Mouse (Mus musculus) stomach, embryonic 14.5 days (tissue): ENCODE measurements around the gene Mbtd1. TPM values are rescaled to one million over a fixed set of nuclear protein-coding genes. Genes with fewer than 3 reads are reported as not detected.

Source experiments
- ATAC-seq: fragments of 200-750 bp; cut with Nextera tagmentation; 2 replicates; pipeline ENCODE4 v1.8.0; 2017; ENCODE audit warnings: low read depth, moderate TSS enrichment; ENCODE audit not compliant: insufficient number of reproducible peaks, insufficient read depth, low FRiP score
- H3K27ac ChIP-seq: fragments of 300-500 bp; sonication (generic); 2 replicates; pipeline ENCODE4 v1.5.1; 2014; ENCODE audit warnings: mild to moderate bottlenecking, low read length, moderate library complexity, mixed read lengths
- H3K27me3 ChIP-seq: fragments of 300-500 bp; sonication (generic); 2 replicates; pipeline ENCODE4 v1.6.1; 2014; ENCODE audit warnings: low read length, control low read depth, mixed read lengths; ENCODE audit not compliant: control insufficient read depth, insufficient read depth
- H3K36me3 ChIP-seq: fragments of 300-500 bp; sonication (generic); 2 replicates; pipeline ENCODE4 v1.6.1; 2014; ENCODE audit warnings: mild to moderate bottlenecking, control low read depth, low read length, moderate library complexity, mixed read lengths; ENCODE audit not compliant: control insufficient read depth, insufficient read depth
- H3K4me1 ChIP-seq: fragments of 300-500 bp; sonication (generic); 2 replicates; pipeline ENCODE4 v1.6.1; 2014; ENCODE audit warnings: low read length, control low read depth, mixed read lengths; ENCODE audit not compliant: control insufficient read depth, insufficient read depth
- H3K4me2 ChIP-seq: fragments of 300-500 bp; sonication (generic); replicated peaks from 2 replicates; pipeline ENCODE4 v1.6.1; 2014; ENCODE audit warnings: low read depth, low read length, control low read depth
- H3K4me3 ChIP-seq: fragments of 300-500 bp; sonication (generic); 2 replicates; pipeline ENCODE4 v1.5.1; 2014; ENCODE audit warnings: low read depth, low read length, control low read depth
- H3K9ac ChIP-seq: fragments of 300-500 bp; sonication (generic); replicated peaks from 2 replicates; pipeline ENCODE4 v1.6.1; 2014; ENCODE audit warnings: low read depth, mild to moderate bottlenecking, control low read depth, low read length, moderate library complexity, mixed read lengths
- H3K9me3 ChIP-seq: fragments of 300-500 bp; sonication (generic); 2 replicates; pipeline ENCODE4 v1.6.1; 2016; ENCODE audit warnings: low read depth, low read length, control low read depth; ENCODE audit not compliant: control insufficient read depth
- WGBS: fragments of 180-500 bp; shearing (Covaris S2); extraction: QIAGEN DNeasy Blood & Tissue Kit; methylation state at CpG from one replicate; pipeline ENCODE4 v1.1.7; 2014; 5-methylcytosine and 5-hydroxymethylcytosine counted together
- polyA plus RNA-seq: library from polyadenylated mRNA; unstranded; fragments of >200 nt; fragmentation: Nextera tagmentation; extraction: Ambion mirVana; gene quantifications from 2 replicates; pipeline ENCODE4 v1.2.1, GENCODE M21; 2014

The Mbtd1 gene
- polyA plus RNA-seq, 1 experiment from 2014 or later = 31.1 TPM

DNA sequence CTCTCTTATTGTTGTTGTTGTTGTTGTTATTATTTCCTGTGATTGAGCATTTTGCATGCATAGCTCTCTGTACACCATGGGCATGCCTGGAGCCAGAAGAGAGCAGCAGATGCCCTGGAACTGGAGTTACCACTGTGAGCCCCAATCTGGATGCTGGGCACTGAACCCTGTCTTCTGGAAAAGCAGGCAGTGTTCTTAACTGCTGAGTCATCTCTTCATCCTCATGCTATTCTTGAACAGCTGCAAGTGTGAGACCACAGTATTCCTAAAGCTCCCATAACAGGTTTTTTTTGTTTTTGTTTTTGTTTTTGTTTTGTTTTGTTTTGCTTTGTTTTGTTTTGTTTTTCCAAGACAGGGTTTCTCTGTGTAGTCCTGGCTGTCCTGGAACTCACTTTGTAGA, 100.6 kb downstream of the Mbtd1 start:
- Histone ChIP-seq H3K4me3 (no peak overlapping the region), H3K9ac (no peak overlapping the region), H3K36me3 (no peaks in the 10 kb centered on the region), H3K4me2 (no peak overlapping the region), H3K27me3 (no peaks in the 10 kb centered on the region), H3K9me3 (no peaks in the 10 kb centered on the region), H3K4me1 (no peaks in the 10 kb centered on the region), H3K27ac (no peak overlapping the region)
- no peak for ATAC-seq

DNA sequence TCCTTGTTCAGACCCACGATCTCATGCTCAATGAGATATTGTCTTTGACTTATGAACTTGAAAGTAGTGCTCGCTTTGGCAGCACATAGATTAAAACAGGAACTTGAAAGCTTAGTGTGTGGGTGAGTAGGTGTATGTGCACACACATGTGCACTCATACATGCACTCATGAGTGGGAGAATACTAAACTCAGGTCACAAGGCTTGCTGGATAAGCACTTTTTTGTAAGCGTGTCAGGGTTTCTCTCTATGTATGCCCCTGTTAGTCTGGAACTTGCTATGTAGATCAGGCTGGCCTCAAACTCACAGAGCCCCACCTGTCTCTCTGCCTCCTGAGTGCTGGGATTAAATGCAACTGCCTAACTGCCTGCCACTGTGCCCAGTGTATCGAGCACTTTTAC, 101.4 kb downstream of the Mbtd1 start:
- Histone ChIP-seq H3K4me1 (no peaks in the 10 kb centered on the region), H3K27me3 (no peaks in the 10 kb centered on the region), H3K4me2 (no peak overlapping the region), H3K9me3 (no peaks in the 10 kb centered on the region), H3K27ac (0 out of 2 replicates have a peak overlapping the region, but pooled peaks have one; percentile 52), H3K4me3 (no peak overlapping the region), H3K9ac (no peak overlapping the region), H3K36me3 (no peaks in the 10 kb centered on the region)
- 92% methylated on average over 4 of the region's 4 CpGs for WGBS
- no peak for ATAC-seq

DNA sequence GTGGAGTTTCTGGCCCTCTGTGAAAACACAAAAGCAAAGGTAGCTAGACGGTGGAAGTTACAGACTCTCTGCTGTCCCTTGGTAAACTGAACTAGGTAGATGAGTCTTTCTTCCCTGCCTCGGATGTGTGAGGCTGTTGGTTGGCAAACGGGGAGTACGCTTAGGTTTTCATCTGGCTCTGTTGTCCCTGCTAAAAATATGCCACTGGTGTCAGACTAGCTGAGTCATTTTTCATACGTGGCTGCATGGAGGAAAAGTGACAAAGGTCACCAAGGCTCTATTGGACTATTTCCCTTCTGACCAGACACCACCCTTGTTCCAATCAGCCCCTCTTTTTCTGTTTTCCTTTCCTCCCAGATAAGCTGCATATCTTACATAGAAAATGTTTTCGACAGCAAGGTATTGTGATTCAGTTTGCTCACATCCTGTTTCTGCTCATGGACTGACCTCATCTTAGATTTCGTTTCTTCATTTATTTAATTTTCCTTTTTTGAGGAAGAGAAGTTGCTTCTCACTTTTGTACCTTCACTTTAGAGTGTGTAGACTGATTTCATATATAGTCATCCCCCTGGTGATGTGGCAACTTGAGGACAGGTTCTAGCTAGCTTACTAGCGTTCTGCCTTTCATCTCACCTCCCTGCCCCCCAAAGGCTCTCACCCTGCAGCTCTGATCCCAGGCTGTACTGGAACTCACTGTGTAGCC, 102.1 kb downstream of the Mbtd1 start:
- H3K9me3 ChIP-seq = no peaks in the 10 kb centered on the region
- 62% methylated on average over 8 of the region's 8 CpGs for WGBS
- H3K9ac ChIP-seq = no peak overlapping the region
- no peak for ATAC-seq
- no peak overlapping the region for H3K4me3 ChIP-seq
- peak overlapping the region; percentile 56 for H3K27ac ChIP-seq
- no peak overlapping the region for H3K4me2 ChIP-seq
- H3K27me3 ChIP-seq = no peaks in the 10 kb centered on the region
- no peaks in the 10 kb centered on the region for H3K36me3 ChIP-seq
- H3K4me1 ChIP-seq = no peaks in the 10 kb centered on the region

DNA sequence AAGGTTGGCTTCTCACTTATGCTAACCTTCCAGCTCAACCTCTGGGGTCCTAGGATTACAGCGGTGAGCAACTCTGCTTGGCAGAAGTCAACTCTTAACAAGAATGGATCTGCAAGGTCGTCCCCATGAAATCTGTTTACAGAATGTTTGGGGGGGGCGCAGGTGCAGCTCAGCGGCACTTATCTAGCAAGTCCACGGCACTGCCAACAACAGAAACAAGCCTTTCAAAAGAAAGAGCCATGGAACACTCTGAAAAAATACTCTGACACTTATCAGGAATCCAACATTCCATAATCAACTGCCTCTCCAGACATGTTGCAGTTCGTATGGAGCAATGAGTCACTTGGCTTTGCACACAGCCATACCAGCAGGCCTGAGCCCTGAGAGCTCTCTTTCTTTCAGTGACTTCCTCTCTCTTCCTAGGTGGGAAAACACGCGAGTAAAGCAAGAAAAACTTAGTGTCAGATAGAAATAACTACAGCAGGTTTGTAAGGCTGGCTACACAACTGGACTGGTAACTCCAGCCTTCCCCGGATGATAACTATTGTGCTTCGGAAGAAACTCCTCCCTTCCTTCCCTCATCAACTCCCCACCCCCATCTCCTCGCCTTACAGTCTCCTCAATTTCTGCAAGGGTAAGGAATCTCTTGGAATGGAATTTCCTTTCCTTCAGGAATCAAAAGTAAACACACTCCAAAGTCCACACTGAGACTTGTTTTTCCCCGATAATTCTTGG, 102.8 kb downstream of the Mbtd1 start:
- Histone ChIP-seq H3K4me3 (no peak overlapping the region), H3K9ac (no peak overlapping the region), H3K27me3 (no peaks in the 10 kb centered on the region), H3K4me1 (no peaks in the 10 kb centered on the region), H3K27ac (peak overlapping the region; percentile 56), H3K9me3 (no peaks in the 10 kb centered on the region), H3K4me2 (no peak overlapping the region), H3K36me3 (no peaks in the 10 kb centered on the region)
- 46% methylated on average over 12 of the region's 12 CpGs for WGBS
- ATAC-seq = no peak

DNA sequence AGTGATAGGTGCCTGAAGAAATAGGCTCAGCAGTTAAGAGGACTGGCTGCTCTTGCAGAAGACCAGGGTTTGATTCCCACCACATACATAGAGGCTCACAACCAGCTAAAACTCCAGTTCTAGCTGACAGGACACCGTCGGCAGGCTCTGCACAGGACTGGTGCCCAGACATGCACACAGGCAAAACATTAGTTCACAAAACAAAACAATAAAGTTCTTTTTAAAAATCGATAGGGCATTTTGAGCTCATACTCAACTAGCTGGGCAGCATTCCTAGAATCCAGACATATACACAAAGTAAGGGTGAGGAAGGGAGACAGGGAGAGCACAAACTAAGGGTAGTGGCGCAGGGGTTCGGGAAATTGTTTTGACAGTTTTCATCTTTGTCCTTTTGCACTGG, 108.9 kb downstream of the Mbtd1 start:
- WGBS = 48% methylated on average over 5 of the region's 5 CpGs
- peaks cover 14% of the 10 kb centered on the region for H3K4me1 ChIP-seq
- peak overlapping the region; percentile 82 for H3K4me2 ChIP-seq
- H3K9me3 ChIP-seq = no peaks in the 10 kb centered on the region
- peak overlapping the region; percentile 98; the same call in 1 of the 2 replicates for H3K27ac ChIP-seq
- ATAC-seq = no peak
- no peaks in the 10 kb centered on the region for H3K27me3 ChIP-seq
- H3K4me3 ChIP-seq = peak overlapping the region; percentile 91
- 0 out of 2 replicates have a peak overlapping the region, but pooled peaks have one; percentile 53 for H3K9ac ChIP-seq
- no peaks in the 10 kb centered on the region for H3K36me3 ChIP-seq

DNA sequence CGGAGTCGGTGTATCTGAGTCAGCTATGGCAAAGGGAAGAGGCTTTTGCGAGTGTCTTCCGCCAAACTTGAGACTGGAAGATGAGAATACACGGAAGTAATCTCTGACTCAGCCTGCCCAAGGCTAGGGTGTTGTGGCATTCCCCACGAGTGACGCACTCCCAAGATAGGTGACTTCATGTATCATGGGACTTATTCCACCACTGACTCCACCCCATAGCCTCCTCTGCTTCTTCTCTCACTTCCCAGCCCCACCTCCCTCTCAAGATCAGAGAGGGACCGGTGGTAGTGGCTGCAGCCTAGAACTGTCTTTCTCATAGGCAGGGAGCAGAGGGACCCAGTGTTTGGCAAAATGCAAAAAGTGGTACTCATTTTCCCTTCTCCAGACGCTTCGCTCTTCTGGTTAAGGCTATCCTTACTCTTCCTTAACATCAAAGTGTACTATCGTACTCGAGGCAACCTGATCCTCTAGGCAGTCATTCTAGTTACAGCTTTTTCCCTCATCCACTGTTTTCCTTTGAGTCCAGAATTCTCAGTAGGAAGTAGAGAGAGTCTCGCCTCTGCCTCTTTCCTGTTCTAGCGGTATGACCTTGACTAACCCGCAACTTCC, 109.6 kb downstream of the Mbtd1 start:
- H3K4me3 ChIP-seq = peak overlapping the region; percentile 91
- peaks cover 14% of the 10 kb centered on the region for H3K4me1 ChIP-seq
- peak overlapping the region; percentile 82 for H3K4me2 ChIP-seq
- no peaks in the 10 kb centered on the region for H3K9me3 ChIP-seq
- H3K27me3 ChIP-seq = no peaks in the 10 kb centered on the region
- no peaks in the 10 kb centered on the region for H3K36me3 ChIP-seq
- peak; percentile 77 for ATAC-seq
- peak overlapping the region; percentile 53 for H3K9ac ChIP-seq
- WGBS = 5% methylated on average over 15 of the region's 15 CpGs
- peak overlapping the region; percentile 98 for H3K27ac ChIP-seq

DNA sequence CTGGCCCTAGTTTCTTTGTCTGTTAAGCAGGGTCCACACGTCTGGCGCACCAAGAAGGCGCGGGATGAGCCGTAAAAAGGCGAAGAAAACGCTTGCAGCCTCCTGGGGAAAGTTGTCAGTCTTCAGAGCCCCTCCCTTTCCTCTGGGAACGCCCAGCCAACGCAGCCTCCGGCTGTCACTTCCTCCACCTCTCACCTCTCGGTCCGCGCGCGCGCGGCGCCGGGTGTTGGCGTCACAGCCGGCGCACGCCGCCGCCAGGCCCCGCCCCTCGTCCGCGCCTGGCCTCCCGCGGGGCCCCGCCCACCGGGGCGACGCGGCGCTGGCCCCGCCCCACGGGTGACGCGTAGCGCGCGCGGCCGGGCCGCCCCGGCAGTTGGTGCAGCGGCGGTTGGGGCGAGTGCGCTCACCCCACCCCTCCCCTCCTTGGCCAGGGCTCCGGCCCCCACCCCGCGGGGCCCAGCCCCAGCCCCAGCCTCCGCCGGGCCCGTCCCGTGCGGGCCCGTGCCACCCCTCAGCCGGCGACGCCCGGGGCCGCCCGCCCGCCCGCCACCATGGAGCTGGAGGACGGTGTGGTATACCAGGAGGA, 110.2 kb downstream of the Mbtd1 start, which contains the start of gene Spag9:
Spag9 (plus strand) TSS at position 372 of the 586 bp plus-strand sequence.
- peak within 1 kb of the TSS; percentile 82 for H3K4me2 ChIP-seq
- H3K27ac ChIP-seq = peak within 1 kb of the TSS; percentile 98
- no peaks in the 10 kb centered on the region for H3K9me3 ChIP-seq
- H3K36me3 ChIP-seq = no peaks in the 10 kb centered on the region
- peak within 1 kb of the TSS; percentile 91 for H3K4me3 ChIP-seq
- 1% methylated on average over 62 of the region's 70 CpGs for WGBS
- H3K9ac ChIP-seq = peak within 1 kb of the TSS; percentile 92
- H3K4me1 ChIP-seq = peaks cover 14% of the 10 kb centered on the region
- no peaks in the 10 kb centered on the region for H3K27me3 ChIP-seq
- ATAC-seq = peak; percentile 94
